Mouse (Mus musculus): Measurements from ENCODE around the gene Uchl5. TPM values are rescaled to one million over a fixed set of nuclear protein-coding genes. Genes with fewer than 3 reads are reported as not detected.

The Uchl5 gene
- polyA plus RNA-seq, 1 experiment from 2014 or later, result 37.1 TPM

GRCm38 (mm10) chr1:143852779-143853358 is 75.8 kb downstream of the Uchl5 start:
- Histone ChIP-seq H3K4me1 (ENCODE audit: insufficient read depth, low read depth, low read length) (no peaks in the 10 kb centered on the region), H3K9ac (replicated peaks; ENCODE audit: low read depth) (no peak overlapping the region), H3K4me3 (ENCODE audit: low read depth, low read length) (no peak overlapping the region), H3K27me3 (replicated peaks; ENCODE audit: insufficient read depth, low read length) (no peaks in the 10 kb centered on the region), H3K36me3 (ENCODE audit: insufficient read depth, low read length) (no peaks in the 10 kb centered on the region), H3K9me3 (ENCODE audit: low read length) (no peaks in the 10 kb centered on the region), H3K27ac (ENCODE audit: low read length) (no peak overlapping the region), H3K4me2 (replicated peaks; ENCODE audit: low read depth, low read length) (no peak overlapping the region)
- DNase-seq (ENCODE audit: low spot score) (no peak), ATAC-seq (no peak)
- TF ChIP-seq CTCF (IDR thresholded peaks at IDR 0.05) (no peak), EP300 (IDR thresholded peaks at IDR 0.05) (no peak)
- WGBS, result 69% methylated on average over 2 of the region's 2 CpGs

- no peak for ATAC-seq
- TF ChIP-seq CTCF (IDR thresholded peaks at IDR 0.05) (no peak), EP300 (IDR thresholded peaks at IDR 0.05) (peak; percentile 65; the same call in 1 of the 2 replicates)
- Histone ChIP-seq H3K4me2 (replicated peaks; ENCODE audit: low read depth, low read length) (no peak overlapping the region), H3K36me3 (ENCODE audit: insufficient read depth, low read length) (no peaks in the 10 kb centered on the region), H3K9ac (replicated peaks; ENCODE audit: low read depth) (no peak overlapping the region), H3K4me1 (ENCODE audit: insufficient read depth, low read depth, low read length) (no peaks in the 10 kb centered on the region), H3K9me3 (ENCODE audit: low read length) (no peaks in the 10 kb centered on the region), H3K27ac (ENCODE audit: low read length) (no peak overlapping the region), H3K27me3 (replicated peaks; ENCODE audit: insufficient read depth, low read length) (no peaks in the 10 kb centered on the region), H3K4me3 (ENCODE audit: low read depth, low read length) (no peak overlapping the region)
- 45% methylated on average over 8 of the region's 8 CpGs for WGBS
- peak; percentile 29 for DNase-seq (ENCODE audit: low spot score)
These were observed 76.6 kb downstream of the Uchl5 start for GRCm38 (mm10) chr1:143853691-143854115.

- no peak for DNase-seq (ENCODE audit: low spot score)
- Histone ChIP-seq H3K9me3 (ENCODE audit: low read length) (no peaks in the 10 kb centered on the region), H3K4me3 (ENCODE audit: low read depth, low read length) (no peak overlapping the region), H3K27me3 (replicated peaks; ENCODE audit: insufficient read depth, low read length) (no peaks in the 10 kb centered on the region), H3K4me1 (ENCODE audit: insufficient read depth, low read depth, low read length) (no peaks in the 10 kb centered on the region), H3K9ac (replicated peaks; ENCODE audit: low read depth) (no peak overlapping the region), H3K36me3 (ENCODE audit: insufficient read depth, low read length) (no peaks in the 10 kb centered on the region), H3K27ac (ENCODE audit: low read length) (no peak overlapping the region), H3K4me2 (replicated peaks; ENCODE audit: low read depth, low read length) (no peak overlapping the region)
- TF ChIP-seq CTCF (IDR thresholded peaks at IDR 0.05), result no peak
- no peak for TF ChIP-seq EP300 (IDR thresholded peaks at IDR 0.05)
- WGBS, result 80% methylated on average over 5 of the region's 5 CpGs
- ATAC-seq, result no peak
These were observed 78.6 kb downstream of the Uchl5 start for GRCm38 (mm10) chr1:143855706-143856105.

Other genes with a start within 250 kb of the Uchl5 start
- 0.13 and 0.15 TPM in 2 replicates for gene B3galt2, start 136.6 kb upstream of the Uchl5 start, polyA plus RNA-seq (2015; fragmentation: Nextera tagmentation; extraction: Ambion mirVana)
- 15.0 and 16.4 TPM in 2 replicates for gene Cdc73, start 74.4 kb upstream of the Uchl5 start, polyA plus RNA-seq (2015; fragmentation: Nextera tagmentation; extraction: Ambion mirVana)
- 73.1 and 75.3 TPM in 2 replicates for gene Glrx2, start 60.9 kb upstream of the Uchl5 start, polyA plus RNA-seq (2015; fragmentation: Nextera tagmentation; extraction: Ambion mirVana)
- gene Trove2, start 204 bp upstream of the Uchl5 start, polyA plus RNA-seq (2015; fragmentation: Nextera tagmentation; extraction: Ambion mirVana), result 14.9 and 17.0 TPM in 2 replicates
- gene Rgs2, start 226.9 kb downstream of the Uchl5 start, polyA plus RNA-seq (2015; fragmentation: Nextera tagmentation; extraction: Ambion mirVana), result 134 and 142 TPM in 2 replicates